Mouse (Mus musculus) kidney, adult 8-10 months (tissue): ENCODE data around the gene Arl13b.

Experiments used
- DNase-seq, 2 experiments: peaks; one replicate each; pipeline ENCODE4 v3.0.0; 2022

Gene Arl13b

DNA sequence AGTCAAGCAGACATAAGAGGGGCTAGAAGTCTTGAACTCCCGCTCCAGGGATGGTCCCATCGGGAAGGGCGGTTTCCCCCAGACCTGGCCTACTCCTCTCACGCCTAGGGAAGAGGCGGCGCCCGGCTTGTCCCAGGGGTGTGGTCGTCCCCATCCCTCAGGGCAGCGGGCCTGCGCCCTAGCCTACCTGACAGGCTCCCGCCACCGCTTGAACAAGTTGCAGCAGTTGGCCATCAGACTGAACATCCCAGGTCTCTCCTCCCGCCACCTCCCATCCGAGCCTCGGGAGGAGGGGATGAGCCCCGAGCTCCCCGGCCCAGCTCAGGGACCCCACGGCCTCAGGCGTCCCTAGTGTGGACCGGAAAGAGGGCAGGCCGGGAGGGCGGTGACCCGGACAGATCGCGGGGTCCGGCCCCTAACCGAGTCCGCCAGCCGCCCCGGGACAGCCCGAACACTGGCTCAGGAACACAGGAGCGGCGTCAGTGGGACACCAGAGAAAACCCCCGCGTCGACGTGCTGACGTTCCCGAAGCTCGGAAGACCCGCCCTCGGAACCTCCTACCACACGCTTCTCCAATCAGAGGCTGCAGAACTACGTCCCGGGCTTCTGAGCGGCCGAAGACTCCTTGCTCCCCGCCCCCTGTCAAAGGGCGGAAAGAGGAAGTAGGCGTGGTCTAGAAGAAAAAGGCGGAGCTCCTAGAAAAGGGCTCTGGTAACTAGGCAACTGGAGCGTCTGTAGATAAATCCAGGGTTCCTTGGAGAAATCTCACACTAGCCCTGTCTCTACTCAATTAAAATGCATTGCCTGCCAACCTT lies at the start of gene Arl13b:
Gene Arl13b, minus strand, starts transcription at position 543 of the 815 bp plus-strand sequence.
- DNase-seq, result peak; percentile 96 to 98

DNA sequence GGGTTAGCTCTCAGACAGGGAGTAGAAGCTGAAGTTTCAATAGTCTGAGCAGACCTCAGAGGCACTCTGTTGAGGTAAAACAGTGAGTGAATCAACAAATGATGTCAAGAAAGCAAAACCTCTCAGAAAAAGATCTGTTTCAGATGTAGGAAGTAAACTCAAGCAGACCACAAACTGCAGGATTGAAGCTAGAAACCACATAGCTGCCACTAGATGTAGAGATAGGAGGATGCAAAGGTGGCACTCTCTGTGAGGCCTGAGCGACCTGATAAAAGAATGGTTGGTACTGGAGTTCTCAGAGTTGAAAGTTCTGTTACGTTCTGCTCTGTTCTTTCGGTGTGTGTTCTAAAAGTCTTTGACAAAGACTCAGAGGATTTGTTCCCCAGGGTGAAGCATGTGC lies 49.0 kb upstream of the Arl13b start:
- DNase-seq, result no peak

- no peak for DNase-seq
These were observed 27.2 kb upstream of the Arl13b start for GRCm38 (mm10) chr16:62874065-62874464.

DNA sequence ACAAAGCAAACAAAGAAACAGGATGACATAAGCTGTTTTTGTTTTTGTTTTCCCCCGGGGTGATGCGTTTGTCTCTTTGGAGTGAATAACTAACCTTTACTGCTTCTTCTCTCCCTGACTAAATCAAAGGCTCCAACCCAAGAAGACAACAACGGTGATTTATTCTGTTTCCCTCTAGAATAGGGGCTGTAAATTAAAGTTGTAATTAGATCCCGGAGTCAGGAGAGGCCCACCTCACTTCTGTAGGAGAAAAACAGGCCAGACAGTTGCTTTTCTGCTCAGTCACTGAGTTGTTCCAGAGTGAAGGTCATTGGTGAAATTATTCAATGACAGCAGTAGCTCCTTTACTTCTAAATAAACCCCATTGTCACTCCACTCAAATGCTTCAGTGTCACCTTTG lies 26.3 kb upstream of the Arl13b start:
- no peak for DNase-seq

DNA sequence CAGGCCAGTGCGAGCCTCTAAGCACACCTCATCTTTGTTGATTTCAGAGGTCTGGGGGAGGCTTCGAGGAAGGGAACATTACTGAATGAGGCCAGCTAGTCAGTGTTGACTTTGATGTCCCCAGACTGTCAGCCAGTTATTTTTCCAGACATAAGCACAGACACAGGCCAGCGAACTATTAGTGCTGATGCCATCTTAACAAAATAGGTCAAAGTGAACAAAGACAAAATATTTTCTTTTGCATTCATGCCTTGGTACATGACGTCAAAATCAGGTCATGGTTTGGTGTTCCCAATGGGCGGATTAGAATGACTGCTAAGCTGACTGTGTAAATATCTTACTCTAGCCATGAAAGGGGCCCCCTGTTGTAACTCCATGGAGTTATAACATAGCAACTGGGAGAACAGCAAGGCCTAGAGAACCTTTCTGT lies 25.9 kb upstream of the Arl13b start:
- no peak for DNase-seq

DNA sequence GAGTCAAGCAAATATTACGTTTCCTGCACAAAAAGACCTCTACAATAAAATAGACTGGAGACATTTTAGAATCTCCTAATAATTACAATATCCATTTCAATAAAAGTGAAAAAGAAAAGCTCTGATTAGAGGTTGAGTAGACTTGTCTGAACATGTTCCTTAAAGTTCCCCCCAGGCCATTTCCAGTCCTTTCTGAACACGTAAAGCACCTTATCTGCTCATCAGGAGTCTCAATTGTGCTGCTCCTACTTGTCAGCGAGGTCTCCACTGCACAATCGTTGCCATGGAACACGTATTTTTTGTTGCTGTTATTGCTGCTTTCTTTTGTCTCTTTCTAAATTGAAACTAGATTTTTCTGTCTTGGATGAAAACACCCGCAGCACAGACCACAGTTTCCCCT lies 14.6 kb upstream of the Arl13b start:
- no peak for DNase-seq

DNA sequence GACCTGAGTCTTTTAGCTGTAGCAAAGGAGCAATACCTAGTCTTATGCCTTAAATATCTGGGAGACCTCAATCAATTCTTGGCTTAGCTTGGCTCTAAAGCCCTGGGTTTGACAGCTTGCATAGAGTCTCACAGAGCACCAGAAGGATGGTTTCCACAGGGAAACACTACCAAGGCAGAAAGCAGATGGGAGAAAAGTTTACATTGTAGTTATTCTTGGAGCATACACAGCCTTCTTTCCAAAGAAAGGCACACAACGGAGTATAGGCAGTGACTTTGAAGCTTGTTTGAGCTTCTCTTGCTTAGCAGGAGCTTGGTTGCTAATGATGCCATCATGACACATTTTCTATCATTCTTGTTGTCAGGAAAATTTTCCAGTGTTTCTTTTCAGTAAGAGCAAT lies 13.3 kb upstream of the Arl13b start:
- no peak for DNase-seq

- DNase-seq, result peak in 1 of 2 experiments; percentile 6
These were observed 11.2 kb upstream of the Arl13b start for GRCm38 (mm10) chr16:62858018-62858417.

DNA sequence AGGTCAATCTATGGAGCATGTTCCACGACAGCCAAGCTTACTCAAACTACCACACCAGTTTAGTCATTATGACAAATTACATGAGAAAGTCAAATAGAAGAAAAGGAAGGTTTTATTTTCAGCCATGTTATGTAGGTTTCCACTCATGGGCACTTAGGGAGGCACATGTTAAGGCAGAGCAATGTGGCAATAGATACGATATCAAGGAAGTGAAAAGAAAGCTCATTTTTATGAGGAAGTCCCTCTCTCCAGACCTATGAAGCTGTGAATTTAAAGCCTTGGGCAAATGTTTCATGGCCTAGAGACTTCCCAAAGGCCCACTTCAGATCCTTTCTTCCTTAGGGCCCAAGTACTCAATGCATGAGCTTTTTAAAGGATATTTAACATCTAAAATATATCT lies 10.7 kb upstream of the Arl13b start:
- no peak for DNase-seq

DNA sequence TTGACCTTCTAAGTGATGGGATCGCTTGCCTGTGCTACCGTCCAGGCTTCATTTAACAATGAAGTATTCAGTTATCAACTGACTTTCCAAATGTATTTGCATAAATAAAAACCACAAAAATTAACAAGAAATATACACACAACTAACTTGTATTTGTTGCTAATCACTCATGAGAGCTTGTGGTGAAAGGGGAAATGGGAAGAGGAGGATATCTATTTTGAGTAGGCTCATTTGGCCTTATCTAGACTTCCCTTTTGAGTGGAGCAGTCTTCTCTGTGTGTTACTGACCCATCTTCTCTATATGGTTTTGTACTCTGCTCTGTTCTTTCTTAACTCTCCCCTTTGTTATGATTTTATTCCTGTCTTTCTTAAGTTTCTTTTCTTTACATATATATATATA lies 9.4 kb upstream of the Arl13b start:
- DNase-seq, result no peak

GRCm38 (mm10) chr16:62855385-62855784 lies 8.5 kb upstream of the Arl13b start:
- no peak for DNase-seq

DNA sequence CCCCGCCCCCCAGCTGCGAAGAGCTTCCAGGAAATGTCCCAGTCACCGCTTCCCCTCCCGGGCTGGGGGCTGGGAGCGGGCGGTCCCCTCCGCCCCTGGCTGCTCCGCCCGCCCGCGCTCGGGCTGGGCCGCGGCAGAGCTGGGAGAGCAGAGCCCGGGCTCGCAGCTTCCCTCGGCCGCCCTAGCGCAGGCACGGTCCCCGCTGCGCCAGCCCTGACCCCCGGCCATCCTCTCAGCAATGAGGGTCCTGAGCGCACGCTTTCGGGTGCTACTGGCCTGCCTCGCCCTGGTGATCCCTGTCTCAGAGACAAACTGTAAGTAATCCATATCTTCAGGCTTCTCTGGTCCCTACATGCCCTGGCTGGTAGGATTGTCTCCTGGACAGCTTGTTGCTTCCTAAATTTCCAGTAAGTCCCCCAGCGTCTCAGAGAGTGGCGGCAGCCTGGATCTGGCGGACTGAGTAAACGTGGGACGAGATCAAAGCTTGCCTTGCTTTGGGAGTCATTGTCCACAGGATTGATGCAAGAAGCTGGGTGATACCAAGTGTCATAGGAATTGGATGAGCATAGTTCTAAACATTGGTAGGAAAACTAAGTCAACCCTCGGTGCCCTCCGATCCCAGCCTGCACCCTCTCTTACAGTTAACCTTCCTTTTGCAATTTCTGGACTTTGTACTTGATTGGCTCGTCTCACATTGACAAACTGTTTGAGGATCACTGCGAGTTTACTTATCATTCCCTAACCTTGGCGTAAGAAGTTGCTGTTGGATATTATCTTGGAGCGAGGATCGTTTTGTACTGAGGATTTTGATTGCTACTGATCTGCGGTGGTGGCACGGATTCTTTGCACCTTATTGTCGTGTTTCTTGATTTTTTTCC lies 7.6 kb upstream of the Arl13b start, which contains the start of gene Pros1:
Gene Pros1, plus strand, starts transcription at position 117 of the 878 bp plus-strand sequence.
- DNase-seq, result peak; percentile 32 to 46

DNA sequence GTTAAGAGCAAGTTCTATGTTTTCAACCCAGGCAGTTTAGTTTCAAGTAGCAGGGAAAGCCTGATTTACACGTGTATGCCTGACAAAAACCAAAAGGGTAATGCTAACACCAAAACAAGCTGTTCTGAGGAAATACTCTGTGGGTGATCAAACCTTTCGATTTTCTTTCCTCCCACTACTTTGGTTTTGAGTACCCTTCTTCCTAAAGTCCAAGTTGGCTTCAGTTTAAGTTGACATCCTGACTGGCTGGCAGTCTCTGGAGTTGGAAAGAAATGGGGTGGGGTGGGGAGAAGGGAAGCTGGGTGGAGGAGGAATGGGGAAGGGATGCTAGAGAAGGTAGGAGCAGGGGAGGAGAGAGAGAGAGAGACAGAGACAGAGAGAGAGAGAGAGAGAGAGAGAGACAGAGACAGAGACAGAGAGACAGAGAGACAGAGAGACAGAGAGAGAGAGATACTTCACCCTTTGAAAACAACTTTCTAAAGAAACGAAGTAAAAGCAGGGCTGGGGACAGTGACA lies 6.8 kb upstream of the Arl13b start:
- no peak for DNase-seq

- DNase-seq, result no peak
These were observed 5.8 kb upstream of the Arl13b start for GRCm38 (mm10) chr16:62852464-62853252.

DNA sequence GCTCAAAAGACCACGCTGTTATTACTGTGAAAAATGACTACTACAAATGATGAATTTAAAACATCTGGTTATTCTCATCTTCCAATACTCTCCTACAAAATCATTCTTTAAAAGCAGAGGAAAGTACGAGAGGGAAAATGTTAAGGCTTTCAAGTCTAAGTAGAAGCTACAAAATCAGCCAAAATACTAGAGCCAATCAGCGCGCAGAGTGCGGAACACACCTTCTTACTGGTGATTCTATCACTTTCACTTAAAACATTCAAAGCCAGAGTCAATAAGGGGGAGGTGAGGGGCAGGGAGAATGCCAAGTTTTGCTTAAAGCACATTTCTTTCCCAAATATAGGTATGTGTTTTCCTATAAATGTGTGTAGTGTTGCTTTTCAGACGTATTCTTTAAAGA lies 1.5 kb downstream of the Arl13b start:
- DNase-seq, result no peak

GRCm38 (mm10) chr16:62834016-62834735 lies 12.7 kb downstream of the Arl13b start:
- DNase-seq, result no peak

DNA sequence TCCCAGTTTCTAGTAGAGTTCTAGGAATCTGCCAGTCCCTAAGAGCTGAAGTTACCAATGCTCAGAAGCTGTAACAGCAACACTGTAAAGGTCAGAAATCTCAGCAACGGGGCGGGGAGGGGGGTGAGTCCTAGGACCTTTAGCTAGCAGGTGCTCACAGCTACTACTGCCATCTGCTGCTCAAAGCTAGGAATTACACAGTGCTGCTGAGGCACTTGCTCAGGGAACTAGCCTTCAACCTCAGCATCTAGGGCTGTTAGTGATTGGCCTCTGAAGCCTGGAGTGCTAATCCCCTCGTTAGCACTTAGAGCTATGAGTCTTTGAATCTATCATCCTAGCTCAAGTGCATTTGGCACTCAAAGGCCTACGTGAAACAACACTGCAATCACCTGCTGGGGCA lies 14.4 kb downstream of the Arl13b start:
- peak; percentile 15 to 45 for DNase-seq

- no peak for DNase-seq
These were observed 14.8 kb downstream of the Arl13b start for GRCm38 (mm10) chr16:62832027-62832426.

GRCm38 (mm10) chr16:62826156-62827001 lies 20.5 kb downstream of the Arl13b start:
- peak in 1 of 2 experiments; percentile 14 for DNase-seq

DNA sequence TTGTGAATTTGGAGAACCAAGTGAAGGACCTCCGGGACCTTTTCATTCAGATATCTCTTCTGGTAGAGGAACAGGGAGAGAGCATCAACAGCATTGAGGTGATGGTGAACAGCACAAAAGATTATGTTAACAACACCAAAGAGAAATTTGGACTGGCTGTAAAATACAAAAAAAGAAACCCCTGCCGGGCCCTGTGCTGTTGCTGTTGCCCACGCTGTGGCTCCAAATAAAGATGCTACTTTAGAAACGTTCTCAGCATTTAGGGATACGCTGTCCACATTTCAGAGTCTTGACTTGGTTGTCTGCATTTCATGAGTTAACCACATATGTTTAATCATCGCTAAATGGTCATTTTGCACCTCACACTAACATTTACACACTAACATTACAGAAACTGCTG lies 24.4 kb downstream of the Arl13b start:
- DNase-seq, result no peak

DNA sequence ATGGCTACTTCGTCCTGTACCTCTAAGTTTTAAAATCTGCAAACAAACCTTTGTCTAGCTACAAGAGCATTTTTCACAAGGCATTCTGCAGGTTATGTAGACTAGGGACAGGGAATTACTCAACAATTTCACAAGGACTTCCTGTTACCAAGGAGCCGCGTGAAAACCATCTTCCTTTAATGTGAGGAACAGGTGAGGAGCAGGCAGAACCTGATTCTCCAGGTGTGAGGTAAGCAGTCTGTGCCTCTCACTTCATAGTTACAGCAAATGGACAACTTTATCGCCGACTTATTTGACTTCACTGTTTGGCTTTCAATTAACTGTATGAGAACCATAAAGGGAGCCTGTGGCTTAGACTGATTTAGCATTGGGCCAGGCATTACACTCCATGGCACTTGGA lies 32.3 kb downstream of the Arl13b start, which contains the start of gene Stx19:
Gene Stx19, plus strand, starts transcription at position 186 of the 400 bp plus-strand sequence.
- DNase-seq, result no peak
